Mouse (Mus musculus) left cerebral cortex, postnatal 10 days (tissue): ENCODE measurements around the gene Gm20696. TPM values are rescaled to one million over a fixed set of nuclear protein-coding genes. Genes with fewer than 3 reads are reported as not detected.

Source experiments
- DNase-seq, 2 experiments: peaks; one replicate each; pipeline ENCODE4 v3.0.0; 2021 to 2022; ENCODE audit warnings: low spot score in 2 of 2, mixed read lengths in 1 of 2; ENCODE audit errors: extremely low spot score in 1 of 2
- intact Hi-C: fragments of 180-260 bp; cut with DNase I; formaldehyde crosslinking; loops from one replicate; pipeline ENCODE4 v1.15.1; 2025
- total RNA-seq, 2 experiments: library from RNA; stranded (reverse); gene quantifications; 2 replicates each; pipeline ENCODE4 v1.2.3; 2021

The Gm20696 gene
- total RNA-seq, 2 experiments from 2014 or later: 7.0 to 7.9 TPM

DNA sequence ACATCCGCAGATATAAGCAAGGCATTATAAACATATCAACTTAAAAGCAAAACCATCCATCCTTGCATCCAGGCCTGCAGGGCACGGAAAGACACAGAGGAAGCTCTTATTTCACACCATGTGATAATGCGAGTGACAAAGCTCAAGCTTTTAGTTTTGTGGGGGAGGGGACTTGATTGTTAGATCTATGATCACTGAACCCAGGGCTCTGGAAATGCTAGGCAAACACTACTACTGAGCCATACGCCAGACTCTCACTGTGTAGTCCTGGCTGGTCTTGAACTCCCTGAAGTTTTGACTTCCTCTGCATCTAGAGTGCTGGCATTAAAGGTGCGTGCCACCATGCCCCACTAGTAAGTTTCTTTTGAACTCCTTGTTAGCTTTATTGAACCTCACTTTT lies 408.3 kb downstream of the Gm20696 start:
- intact Hi-C loops: no loop called here
- DNase-seq: no peak

DNA sequence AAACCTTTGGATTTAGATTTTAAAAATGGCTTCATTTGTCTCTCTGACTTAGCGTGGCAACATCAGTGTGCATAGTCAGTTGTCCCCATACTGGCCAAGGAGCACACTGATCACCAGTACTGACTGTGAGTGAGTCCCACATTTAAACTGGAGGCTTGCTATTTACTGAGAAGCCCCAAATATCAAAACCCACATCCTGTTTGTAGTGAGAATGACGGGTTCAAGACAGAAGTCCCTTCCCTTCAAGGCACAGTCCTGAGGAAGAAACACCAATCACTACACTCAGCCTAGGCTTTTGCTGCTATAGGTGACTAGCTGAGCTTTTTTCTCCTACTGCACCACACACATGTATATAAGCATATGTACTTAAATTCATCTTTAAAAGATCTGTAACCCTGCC lies 408.9 kb downstream of the Gm20696 start:
- intact Hi-C loops: no loop called here
- no peak for DNase-seq

DNA sequence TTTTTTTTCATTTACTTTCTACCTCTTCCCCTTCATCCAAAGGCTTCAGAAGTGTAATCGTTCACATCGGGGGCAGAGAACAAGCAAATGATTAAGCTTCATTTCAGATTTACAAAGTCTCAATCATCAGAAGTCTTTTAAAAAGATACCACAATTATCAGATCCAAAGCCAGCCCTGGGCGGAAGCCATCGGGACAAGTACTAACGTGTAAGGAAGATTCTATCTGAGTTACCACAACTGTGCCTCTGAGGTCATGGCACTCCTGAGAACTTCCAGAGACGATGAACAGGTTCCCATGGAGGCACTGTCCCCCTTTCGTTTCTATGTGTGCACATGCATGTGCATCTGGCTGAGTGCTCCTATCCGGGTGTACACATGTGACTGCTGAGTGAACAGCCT lies 413.3 kb downstream of the Gm20696 start:
- intact Hi-C loops: no loop called here
- no peak for DNase-seq

DNA sequence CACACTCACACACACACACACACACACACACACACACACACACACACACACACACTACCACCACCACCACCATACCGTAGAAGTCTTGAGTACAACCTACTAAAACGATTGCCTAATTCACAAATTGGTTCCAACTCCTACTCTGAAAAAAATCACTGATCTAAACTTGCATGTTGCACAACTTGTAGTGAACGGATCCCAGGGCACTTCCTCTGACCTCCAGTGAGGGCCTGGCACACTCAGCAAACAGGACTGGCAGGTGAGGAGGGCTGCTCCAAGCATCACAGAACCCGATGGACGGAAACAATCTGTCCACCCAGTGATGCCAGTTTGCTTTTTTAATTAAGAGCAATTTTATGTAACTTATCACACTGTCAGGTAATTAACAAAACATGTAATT lies 413.8 kb downstream of the Gm20696 start:
- intact Hi-C loops: no loop called here
- DNase-seq: no peak

DNA sequence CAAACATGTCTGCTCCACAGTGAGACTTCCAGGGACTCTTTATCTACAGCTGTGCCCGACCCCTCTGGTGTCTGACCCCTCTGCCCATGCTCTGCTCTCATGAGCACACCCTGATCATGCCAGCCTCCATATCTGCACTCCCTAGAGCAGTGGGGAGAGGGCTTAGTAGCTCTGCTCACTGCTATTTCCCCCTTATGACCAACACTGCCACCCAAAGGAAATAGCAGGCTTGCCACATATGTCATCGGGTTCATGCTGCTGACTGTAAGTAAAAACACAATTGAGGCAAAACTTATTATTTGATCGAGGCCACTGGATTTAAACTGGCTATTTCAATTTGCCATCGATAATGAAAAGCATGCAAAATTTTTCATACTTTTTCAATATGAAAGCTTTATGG lies 414.7 kb downstream of the Gm20696 start:
- intact Hi-C loops: no loop called here
- no peak for DNase-seq

- intact Hi-C loops: no loop called here
- DNase-seq: no peak
These were observed 415.4 kb downstream of the Gm20696 start for GRCm38 (mm10) chr6:99251222-99251621.

DNA sequence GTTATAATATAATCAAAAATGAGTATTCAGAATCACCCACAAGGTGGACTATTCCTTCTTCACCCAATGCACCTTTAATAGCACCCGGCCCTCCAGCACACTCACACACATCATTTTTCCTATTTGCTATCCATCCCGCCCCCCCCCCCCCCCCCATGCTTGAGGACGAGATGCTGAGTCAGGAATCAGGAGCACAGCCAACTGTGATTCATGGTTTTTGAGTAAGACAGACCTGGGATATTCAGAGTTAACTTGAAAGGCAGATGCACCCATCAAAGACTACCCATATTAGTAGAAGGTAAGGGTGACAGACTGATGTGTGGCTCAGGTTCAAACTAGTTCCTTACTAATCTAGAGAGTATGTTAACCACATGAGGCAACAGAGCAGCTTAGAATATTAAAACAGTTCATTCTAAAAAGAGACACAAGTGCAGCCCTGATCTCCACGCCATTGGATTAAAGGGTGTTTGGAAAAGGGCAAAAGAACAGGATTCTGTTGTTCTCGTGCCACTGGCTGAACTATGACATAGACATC lies 417.0 kb downstream of the Gm20696 start:
- DNase-seq: no peak
- intact Hi-C loops: no loop called here

- no peak for DNase-seq
- intact Hi-C loops: no loop called here
These were observed 418.2 kb downstream of the Gm20696 start for GRCm38 (mm10) chr6:99248396-99248795.

GRCm38 (mm10) chr6:99241625-99242395 lies 424.8 kb downstream of the Gm20696 start:
- intact Hi-C loops: no loop called here
- DNase-seq: no peak

DNA sequence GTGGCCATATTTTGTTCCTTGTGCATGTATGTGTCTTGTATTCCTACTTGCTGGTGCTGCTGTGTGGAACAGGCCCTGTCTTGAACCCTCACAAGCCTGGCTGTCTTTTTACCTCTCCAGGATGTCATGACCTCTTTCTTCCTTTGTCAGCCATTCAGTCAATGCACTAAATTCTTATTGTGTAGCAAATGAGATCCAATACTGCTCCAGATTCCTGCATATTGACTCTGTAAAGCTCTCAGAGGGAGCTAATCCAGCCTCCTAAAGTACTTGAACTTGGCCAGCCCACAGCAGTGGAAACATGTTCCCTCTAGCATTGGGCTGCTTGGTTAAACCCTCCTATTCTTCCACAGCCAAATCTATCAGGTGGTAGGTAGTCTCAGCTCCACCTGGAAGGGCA lies 425.8 kb downstream of the Gm20696 start:
- no peak for DNase-seq
- intact Hi-C loops: no loop called here

DNA sequence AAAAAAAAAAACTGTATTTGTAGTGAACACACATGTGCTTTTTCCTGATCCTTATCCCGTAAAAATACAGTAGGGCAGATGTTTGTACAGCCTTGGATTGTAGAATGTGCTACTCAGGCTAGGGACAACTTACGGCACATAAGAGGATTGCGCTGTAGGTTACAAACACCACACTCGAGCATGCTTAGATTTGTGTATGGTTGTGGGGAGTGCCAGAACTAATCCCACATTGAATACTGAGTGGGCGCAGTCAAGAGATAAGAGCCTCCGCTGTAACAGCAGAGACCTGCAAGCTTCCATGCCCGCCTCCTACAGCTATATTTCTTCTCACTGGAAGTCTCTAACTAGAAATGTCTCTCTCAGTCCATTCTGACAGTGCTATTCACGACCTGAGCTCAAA lies 431.0 kb downstream of the Gm20696 start:
- DNase-seq: no peak
- intact Hi-C loops: no loop called here

DNA sequence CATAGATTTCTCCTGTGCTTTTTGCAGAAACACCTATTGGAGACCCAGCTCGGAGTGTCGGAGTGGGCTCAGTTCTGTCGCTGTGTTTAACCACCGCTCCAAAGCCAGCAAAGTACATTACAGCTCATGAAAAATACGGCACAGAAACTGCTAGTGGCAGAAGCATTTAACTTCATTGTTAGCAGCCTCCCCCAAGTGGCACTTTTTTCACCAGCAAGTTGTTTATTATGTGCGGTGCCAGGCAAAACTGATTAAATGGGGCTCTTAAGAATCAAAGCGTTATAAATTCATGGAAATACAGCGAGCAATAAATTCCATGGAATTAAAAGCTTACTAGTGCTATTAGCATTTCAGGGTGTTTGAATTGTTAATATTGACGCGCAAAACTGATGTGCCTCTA lies 433.2 kb downstream of the Gm20696 start:
- intact Hi-C loops: no loop called here
- no peak for DNase-seq

DNA sequence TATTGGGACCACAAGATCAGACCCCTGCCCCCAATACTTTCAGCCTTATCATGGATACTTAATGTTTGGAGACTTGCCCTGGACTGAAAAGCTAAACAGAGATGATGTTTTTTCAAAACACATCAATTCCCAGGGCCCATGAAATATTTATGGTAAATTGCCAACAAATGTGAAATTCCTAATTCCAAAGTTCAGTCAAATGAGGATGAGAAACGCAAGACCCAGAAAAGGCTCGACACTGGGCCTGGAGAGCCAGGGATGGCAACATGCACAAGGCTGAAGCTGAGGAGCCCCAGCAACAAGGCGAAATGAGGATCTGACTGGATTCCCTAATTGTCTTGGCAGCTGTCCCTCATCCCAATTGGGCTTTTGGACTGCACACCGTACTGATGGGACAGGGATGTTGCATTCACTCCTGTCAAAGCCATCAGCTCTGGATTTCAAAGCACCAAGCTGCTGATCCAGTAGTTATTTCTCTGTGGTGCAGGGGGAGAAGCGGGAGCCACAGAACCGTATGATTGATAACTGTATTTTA lies 438.2 kb downstream of the Gm20696 start:
- intact Hi-C loops: no loop called here
- peak in 1 of 2 experiments; percentile 8 for DNase-seq

DNA sequence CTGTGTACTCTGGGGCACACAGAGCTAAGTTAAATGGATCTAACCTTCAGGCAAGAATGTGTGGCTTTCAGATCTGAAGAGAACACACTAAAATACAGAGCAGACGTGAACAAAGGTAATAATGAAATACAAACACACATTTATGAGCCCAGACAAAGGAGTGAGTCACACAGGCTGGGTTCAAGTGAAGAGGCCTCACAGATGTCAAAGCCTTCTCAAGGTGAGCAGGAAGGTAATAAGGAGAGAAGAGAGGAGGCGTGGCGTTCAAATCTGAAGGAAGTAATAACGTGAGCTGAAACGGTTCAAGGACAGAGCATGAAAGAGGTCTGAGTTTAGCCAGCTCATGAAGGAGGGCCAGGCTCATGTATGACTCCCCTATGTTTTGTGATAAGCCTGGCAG lies 445.4 kb downstream of the Gm20696 start:
- intact Hi-C loops: no loop called here
- no peak for DNase-seq

DNA sequence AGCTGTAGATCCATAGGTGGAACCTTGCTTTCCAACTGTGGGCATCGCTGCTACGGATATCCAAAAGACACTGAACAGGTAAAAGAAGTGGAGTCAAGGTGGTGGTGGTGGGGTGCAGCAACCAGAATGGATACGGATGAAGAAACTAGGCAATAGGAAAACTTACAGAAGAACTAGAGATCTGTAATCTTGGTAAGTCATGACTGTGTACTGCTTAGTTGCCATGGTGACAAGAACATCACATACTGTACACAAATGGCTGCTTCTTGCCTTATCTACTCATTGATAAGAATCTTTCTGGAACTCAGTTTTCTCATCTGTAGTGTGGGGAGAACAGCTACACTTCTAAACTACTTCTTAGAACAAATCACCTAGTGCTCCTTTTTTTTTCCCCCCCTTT lies 446.1 kb downstream of the Gm20696 start:
- DNase-seq: no peak
- intact Hi-C loops: no loop called here

DNA sequence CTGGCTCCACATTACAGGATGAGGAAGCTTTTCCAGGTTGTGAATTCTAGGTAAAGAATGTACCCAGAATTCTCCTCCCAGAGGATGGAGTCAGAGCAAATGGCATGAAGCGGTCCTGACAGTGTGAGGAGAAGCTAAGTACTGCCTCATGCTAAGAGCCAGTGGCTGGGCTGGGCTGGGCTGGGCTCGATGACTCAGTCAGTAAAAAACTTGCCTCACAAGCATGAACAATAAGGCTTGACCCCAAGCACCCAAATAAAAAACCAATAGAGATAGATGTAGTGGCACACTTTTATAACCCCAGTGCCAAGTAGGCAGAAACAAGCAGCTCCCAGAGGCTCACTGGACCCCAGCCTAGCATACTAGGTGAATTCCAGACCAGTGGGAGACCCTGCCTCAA lies 448.8 kb downstream of the Gm20696 start:
- no peak for DNase-seq
- intact Hi-C loops: no loop called here

- no peak for DNase-seq
- intact Hi-C loops: no loop called here
These were observed 449.4 kb downstream of the Gm20696 start for GRCm38 (mm10) chr6:99217155-99217554.

- DNase-seq: no peak
- intact Hi-C loops: no loop called here
These were observed 454.1 kb downstream of the Gm20696 start for GRCm38 (mm10) chr6:99212461-99212860.

GRCm38 (mm10) chr6:99211663-99212333 lies 454.8 kb downstream of the Gm20696 start:
- intact Hi-C loops: no loop called here
- no peak for DNase-seq

- intact Hi-C loops: no loop called here
- DNase-seq: no peak
These were observed 456.4 kb downstream of the Gm20696 start for GRCm38 (mm10) chr6:99210161-99210560.
